Mouse (Mus musculus) embryo, embryonic 10 days (tissue): ENCODE data around the gene Lrp5.

Experiments
- DNase-seq: peaks from one replicate; pipeline ENCODE4 v3.0.0-alpha.2; 2015; ENCODE audit warnings: low spot score

The Lrp5 gene

DNA sequence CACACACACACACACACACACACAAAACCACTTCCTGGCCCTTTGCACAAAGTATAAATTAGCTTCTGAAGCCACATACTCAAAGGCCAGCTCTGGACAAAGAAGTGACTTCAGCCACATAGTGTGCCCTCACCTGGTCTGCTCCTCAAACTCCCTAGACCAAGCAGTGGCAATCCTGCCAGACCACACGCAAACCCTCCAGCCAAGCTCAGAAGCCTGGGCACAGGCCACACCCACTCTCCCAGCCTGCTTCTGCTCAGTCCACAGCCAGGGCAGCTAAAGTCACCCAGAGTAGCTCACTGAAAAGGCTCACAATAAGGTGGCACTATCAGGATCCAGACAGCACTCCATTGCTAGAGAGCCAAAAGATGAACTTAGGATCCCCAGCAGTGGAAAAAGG, 30.2 kb downstream of the Lrp5 start:
- no peak for DNase-seq

DNA sequence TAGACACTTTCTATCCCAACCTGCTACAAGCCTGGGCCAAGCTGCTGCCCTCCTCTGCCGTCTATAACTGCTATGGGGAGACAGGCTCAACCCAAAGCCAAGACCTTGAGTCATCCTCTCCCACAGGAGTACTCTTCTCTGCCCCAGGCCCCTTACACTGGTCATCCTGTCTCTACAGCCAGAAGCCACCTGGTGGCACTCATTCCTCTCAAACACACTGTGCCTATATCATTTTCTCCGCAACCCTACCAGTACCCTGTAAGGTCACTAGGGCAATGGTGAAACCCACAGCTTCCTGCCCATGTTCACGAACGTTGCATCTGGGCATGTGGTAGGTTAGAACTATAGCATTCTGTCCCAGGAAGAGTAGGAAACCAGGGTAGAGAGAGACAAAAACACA, 31.4 kb downstream of the Lrp5 start:
- DNase-seq, result no peak

DNA sequence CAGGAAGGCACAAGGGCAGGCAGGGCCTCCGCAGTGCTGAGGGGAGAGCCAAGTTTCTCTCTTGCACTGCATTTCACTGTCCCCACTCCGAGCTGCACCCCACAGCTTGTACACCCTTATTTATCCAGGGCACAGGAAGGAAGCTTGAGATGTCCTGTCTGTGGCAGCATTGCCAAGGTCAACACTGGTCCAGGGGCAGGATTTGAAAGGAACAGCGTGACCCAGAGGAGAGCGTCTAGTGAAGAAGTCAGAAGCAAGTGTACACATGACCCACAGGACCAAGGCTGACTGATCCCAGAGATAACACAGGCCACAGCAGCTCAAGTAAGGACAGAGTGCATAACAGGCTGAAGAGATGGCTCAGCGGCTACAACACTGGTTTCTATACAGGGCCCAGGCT, 32.3 kb downstream of the Lrp5 start:
- DNase-seq, result no peak

DNA sequence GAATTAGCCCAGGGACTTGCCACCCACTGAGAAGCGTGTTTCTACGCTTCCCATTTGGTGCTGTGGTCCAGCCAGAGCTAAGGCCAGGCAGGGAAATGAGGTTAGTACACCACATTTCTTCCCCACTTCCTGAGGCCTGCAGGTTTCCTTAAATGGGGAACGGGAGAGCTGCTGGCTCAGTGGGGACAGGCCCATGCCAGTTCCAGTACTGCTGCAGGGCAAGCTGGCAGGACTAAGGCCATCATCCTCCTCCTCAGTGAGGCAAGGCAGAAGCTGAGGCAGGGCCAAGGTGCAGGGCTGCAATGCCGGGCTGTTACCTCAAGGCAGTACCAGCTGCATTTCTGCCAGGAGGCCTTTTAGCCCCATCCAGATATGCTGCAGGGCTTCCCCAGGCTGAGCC, 32.9 kb downstream of the Lrp5 start:
- DNase-seq, result no peak

DNA sequence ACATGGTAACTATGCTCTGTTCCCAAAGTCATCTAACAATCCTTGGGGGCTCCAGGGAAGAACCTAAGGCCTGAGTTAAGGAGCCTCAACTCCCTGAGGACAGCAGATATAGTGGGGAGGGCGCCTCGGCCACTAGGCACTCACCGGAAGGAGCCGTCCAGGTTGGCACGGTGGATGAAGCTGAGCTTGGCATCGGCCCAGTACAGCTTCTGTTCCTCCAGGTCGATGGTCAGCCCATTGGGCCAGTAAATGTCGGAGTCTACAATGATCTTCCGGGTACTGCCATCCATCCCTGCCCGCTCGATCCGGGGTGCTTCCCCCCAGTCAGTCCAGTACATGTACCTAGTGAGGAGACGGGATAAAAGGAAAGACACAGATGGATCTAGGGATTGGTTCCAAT, 34.4 kb downstream of the Lrp5 start:
- DNase-seq, result no peak

DNA sequence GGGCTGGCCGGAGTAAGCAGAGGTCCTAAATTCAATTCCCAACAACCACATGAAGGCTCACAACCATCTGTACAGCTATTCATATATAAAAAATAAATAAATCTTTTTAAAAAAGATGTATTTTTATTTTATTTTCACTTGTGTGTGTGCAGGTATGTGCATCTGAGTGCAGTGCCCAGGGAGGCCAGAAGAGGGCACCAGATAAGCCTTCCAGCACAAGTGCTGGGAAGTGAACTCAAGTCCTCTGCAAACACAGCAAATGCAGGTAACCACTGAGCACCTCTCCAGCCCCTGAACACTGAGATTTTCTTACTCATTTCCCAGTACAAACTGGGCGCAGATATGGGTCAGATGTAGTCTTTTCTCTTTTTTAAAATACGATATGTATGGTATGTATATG, 35.1 kb downstream of the Lrp5 start:
- DNase-seq, result no peak

DNA sequence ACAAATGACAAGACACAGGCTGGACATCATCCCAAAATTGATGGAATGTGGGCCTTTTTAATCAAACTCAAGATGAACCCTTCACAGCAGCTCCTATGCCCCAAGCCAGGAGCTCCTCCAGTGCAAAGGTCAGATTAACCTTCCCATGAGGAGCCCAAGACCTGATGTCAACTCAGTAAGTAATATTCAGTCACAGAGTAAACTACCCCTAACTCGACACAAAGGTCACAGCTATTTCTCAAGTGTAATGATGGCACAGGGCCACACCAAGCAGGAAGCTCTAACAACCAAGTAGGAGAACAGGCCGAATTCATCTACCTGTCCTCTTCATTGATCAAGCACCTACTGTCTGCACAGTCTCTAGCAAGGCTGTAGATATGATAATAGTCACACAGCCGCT, 35.9 kb downstream of the Lrp5 start:
- no peak for DNase-seq

DNA sequence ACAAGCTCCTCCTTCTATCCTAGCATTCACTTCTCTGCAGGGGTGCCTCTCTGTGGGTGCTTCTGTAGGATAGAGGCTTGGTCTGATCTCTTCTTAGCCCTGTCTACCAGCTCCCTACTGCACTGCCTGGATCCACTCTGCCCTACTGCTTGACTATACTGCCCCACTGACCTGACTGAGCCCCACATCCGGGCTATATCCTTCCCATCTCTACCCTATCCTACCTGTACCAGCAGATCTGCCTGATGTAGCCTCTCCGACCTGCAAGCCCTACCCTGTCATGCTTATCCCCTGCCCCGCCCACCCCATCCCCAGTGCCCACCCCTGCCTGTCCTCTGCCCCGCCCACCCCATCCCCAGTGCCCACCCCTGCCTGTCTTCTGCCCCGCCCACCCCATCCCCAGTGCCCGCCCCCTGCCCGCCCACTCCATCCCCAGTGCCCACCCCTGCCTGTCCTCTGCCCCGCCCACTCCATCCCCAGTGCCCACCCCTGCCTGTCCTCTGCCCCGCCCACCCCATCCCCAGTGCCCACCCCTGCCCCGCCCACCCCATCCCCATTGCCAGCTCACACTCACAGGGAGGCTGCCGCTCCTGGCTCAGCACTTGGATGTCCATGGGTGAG, 37.4 kb downstream of the Lrp5 start:
- no peak for DNase-seq

DNA sequence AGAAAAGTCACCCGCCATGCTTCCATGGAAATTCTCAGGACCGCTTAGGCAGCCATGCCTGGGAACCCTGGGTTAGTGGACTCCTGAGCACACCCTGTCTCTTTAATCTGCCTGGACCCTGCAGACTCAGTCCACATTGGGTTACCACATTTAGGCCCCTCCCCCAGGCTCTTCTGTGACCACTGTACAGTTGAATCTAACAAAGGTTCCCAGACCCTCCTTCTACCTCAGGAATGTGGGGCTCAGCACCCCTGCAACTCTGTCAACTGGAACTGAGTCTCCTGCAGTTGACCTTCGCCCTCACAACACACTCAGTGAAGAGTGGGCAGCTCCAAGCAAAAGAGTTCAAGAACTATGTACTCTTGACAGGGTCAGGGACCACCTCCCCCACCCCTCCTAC, 38.4 kb downstream of the Lrp5 start:
- DNase-seq, result no peak

DNA sequence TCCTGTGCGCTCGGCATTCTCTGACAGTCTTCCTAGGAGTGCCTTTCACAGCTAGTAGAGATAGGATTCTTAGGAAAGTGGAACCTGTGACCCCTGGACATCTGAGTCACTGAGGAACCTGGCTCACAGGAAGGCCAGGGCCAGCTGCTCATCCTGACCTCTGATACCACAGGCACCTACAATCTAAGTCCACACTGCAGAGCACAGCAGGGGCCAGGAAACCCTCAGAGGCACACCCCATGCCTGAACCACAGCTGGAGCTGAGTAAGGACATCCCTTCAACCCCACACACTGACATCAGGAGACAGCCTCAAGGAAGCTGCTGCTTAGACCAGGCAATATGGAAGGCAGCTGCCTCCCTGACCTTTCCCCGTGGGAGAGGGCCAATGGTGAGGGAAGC, 40.6 kb downstream of the Lrp5 start:
- no peak for DNase-seq

DNA sequence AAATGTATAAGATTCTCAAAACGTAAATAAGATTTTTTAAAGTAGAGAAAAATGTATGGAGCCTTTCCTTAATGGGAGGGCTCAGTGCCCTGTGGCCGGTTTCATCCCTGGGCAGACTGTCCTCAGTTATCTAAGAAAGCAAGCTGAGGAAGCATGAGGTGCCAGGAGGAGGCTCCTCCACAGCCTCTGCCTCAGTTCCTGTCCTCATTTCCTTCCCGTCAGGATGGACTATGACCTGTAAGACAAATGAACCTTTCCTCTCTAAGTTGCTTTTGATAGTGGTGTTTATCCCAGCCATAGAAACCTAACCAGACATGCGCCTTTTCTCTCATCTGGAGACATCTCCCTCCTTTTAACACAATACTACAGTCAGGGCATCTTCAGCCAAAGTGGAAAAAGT, 41.0 kb downstream of the Lrp5 start:
- no peak for DNase-seq

DNA sequence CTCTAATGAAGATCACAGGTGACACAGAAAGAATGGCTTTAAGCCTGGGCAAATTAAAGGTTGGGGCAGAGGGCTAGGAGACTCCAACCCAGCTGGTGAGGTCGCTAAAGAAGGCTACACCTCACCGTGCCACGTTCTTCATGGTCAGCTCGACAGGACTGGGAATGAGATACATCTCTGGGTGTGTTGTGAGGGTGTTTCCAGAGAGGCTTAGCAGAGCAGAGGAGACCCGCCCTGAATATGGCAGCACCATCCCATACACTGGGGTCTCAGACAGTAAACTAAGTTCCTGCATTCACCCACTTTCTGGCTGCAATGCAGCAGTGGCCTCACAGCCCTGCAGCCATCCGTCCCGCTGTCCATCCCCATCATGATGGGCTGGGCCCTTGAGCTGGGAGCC, 46.8 kb downstream of the Lrp5 start:
- no peak for DNase-seq

DNA sequence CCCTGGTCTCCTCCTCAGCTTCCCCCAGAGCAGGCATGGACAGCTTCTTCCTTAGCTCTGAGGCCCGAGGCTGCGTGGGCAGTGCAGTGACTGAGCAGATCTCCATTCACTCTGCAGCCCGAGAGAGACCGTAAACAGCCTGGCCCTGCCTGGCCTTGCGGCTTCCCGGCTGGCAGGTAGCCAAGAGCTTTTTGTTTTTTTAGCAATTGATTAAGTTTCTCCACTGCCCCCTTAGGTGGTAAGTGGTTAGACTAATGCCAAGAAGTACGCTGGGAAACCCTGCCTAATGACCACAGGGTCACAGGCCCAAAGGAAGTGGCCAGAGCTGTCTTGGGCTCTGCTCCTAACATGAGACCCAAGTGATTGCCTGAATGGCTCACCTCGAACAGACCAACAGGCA, 47.7 kb downstream of the Lrp5 start:
- DNase-seq, result no peak

DNA sequence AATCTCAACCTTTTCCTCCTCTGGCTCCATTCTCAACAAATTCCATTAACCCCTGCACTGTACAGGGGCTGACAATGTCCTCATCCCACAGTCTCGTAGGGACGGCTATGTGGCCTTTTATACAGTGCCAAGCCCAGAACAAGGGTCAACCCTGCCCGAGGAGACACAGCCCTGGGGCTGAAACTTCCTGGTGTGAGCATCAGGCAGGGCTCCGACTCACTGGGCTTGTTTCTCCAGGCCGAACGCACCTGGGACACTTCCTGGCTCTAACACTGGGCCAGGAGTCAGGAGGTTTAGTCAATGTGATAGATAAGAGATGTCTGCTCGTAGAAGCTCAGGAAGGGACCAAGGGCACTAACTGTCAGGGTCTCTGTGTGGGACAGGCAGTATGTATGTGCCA, 54.3 kb downstream of the Lrp5 start:
- no peak for DNase-seq

DNA sequence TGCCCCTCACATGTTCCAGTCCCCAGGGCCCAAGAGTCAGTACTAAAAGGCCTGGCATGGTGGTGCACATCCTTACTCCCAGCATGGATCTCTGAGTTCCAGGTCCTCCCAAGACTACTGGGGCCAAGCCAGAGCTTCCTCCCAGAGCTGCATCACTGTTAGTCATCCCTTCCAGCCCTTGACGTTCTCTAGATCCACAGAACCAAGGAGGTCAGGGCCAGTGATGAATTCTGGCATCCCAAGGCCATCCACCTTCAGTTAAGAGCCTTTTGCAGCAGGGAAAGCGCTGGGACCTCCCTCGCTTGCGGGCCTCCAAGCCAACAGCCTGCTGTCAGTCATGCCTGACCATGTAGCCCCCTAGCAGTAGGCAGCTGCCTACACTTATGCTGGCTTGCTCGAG, 54.9 kb downstream of the Lrp5 start:
- DNase-seq, result no peak

DNA sequence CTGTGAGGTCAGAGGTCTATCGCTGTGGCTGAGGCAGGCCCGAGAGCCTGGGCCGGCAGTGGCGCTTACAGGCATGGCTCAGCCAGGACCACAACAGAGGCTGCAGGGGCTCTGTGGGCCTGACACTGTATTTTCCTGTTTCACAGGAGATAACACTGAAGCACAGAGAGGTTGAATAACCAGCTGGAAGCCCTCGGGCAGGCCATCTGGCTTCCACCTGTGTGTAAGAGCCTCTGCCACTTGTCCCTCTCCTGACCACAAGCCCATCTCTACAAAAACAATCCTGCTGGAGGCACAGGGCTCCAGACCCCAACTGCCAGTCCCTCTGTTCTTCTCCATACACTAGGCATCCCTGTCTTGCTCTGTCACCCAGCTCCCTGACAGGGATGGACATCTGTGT, 55.9 kb downstream of the Lrp5 start:
- no peak for DNase-seq

DNA sequence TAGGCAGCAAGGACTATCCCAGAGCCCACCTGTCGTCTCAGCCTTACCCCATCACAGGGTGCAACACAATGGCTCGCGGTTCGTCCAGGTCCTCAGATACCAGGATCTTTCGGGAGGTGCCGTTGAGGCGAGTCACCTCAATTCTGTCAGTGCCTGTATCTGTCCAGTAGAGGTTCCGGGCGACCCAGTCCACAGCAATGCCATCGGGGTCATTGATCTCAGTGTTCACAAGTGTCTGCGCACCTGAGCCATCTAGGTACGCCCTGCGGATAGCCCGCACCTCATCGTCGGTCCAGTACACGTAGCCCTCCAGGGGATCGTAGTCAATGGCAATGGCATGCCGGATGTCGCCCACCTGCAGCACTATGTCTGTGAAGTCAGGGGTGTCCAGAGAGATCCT, 56.3 kb downstream of the Lrp5 start:
- DNase-seq, result no peak

DNA sequence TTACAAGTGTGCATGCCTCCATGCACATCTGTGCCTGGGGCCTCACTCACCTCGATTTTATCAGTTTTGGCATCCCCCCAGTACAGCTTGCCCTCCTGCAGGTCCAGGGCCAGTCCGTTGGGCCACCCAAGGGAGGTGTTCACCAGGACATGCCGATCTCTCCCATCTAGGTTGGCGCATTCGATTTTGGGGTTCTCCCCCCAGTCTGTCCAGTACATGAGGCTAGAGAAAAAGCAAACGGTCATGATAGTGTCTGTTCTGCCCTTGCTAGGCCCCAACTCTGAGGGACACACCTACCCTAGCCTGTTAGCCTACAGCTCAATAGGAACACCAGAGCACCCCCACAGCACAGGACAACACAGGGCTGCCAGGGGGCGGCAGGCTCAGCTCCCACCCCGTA, 58.1 kb downstream of the Lrp5 start:
- DNase-seq, result no peak

DNA sequence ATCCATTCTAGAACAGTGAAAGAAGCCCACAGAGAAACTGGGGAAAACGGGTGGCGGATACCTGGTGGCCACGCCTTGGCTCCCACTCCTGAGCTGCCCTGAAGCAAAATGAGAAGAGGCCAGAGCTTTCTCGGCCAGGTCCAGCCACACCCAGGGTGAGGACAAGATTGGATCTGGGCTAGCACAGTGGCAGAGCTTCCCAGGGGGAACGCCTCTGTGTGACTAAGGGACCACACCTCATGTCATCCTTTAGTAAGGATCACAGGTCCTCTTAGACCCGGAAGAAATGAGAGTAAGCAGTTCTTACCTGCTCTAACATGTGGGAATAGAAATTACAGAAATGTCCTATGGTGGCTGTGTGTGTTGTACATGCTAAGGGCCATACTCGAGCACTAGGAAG, 61.3 kb downstream of the Lrp5 start:
- DNase-seq, result no peak

DNA sequence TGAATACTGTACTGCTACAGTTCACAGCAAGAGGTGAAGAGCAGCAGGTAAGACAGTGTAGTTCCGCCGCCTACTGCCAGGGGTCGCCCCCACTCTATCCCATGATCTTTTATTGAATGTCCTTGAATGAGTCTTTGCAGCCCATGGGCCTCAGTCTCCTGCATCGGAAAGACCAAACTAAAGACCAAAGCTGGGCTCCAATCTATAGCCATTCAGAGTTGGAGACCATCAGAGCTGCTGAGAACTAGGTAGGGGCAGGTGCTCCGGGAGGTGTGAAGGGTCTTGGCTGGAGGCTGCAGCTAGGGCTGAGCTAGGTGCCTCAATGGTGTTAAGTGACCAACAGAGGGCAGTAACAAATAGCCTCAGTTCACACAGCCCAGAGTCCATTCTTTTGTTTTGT, 62.5 kb downstream of the Lrp5 start:
- peak; percentile 61 for DNase-seq

DNA sequence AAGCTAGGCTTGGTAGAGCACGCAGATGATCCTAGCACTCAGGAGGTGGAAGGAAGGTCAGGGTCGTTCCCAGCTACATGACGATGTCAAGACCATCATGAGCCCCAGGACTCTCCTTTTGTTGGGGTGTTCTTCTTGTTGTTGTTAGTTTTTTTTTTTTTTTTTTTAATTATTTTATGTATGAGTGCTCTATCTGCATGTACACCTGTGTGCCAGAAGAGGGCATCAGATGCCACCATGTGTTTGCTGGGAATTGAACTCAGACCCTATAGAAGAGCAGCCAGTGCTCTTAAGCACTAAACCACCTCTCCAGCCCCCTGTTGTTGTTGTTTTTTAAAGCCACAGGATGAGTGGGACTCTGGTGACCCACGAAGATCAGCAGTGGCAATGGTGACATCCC, 63.1 kb downstream of the Lrp5 start:
- DNase-seq, result no peak

DNA sequence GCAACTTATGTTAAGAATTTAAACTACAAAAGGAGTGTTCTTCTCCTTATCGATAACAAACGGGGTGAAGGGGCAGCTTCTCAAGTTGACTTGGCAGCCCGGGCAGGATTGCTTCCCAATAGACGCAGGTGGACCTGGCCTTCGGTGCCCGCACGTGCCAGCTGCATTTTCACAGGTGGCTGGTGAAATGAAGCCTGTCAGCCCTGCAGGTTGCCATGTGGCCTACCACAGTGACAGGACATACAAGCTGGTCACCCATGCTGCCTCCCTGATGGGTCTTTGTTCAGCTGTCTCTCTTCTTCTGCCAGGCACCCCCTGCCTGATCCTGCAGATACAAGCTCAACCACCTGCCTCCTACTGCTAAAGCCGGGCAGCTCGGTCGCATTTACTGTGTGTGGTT, 65.5 kb downstream of the Lrp5 start:
- no peak for DNase-seq

DNA sequence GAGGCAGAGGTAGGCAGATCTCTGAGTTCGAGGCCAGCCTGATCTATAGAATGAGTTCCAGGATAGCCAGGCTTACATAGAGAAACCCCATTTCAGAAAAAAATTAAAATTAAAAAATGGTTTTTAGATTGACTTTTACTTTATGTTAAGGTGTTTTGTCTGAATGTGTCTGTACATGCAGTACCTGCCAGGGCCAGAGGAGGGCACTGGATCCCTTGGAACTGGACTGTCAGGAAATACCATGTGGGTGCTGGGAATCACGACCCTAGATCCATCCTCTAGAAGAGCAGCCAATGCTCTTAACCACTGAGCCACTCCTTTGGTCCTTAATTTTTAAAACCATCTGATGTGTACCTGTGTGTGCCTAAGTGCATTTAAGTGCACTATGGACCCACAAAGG, 67.0 kb downstream of the Lrp5 start:
- no peak for DNase-seq

DNA sequence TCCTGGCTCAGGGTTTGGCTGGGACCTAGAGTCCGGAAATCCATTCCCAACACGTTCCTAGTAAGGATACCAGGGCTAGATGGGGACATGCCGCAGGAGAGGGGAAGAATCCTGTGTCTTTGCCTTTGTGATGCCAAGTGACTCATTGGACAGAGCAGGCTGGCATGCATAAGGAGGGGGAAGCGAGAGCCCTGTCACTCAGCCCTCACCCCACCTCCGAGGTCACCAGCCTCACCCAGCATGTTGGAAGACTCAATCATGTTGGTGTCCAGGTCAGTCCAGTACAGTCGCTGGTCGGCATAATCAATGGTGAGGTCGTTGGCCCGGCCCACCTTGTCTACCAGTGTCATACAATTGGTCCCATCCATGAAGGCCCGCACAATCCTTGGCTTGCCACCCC, 72.4 kb downstream of the Lrp5 start:
- no peak for DNase-seq
